Mouse (Mus musculus): Measurements from ENCODE around the gene H2-Q10.

H2-Q10 gene

GRCm38 (mm10) chr17:35514756-35515155 lies 44.9 kb downstream of the H2-Q10 start:
- DNase-seq (ENCODE audit: low read depth, low spot score): no peak

- DNase-seq (ENCODE audit: low read depth, low spot score): no peak
Observed at GRCm38 (mm10) chr17:35515911-35516640, 46.2 kb downstream of the H2-Q10 start.

GRCm38 (mm10) chr17:35516652-35517500 lies 47.0 kb downstream of the H2-Q10 start, which contains the start of the genes Tcf19 and Cchcr1:
Gene Tcf19, minus strand, starts transcription at chr17:35516824.
Gene Cchcr1, plus strand, starts transcription at chr17:35517100.
- peak; percentile 99 for DNase-seq (ENCODE audit: low read depth, low spot score)

- DNase-seq (ENCODE audit: low read depth, low spot score): no peak
Observed at GRCm38 (mm10) chr17:35517526-35517925, 47.6 kb downstream of the H2-Q10 start.
